Mouse (Mus musculus) cortical plate, adult 2 months (tissue): ENCODE data around the gene Tepsin. TPM values are rescaled to one million over a fixed set of nuclear protein-coding genes. Genes with fewer than 3 reads are reported as not detected.

Experiments
- H3K27ac ChIP-seq: fragments of 200-500 bp; 2 replicates; pipeline ENCODE4 v1.5.1; 2012; ENCODE audit warnings: low read length, control low read depth, inconsistent platforms; ENCODE audit not compliant: insufficient read depth
- H3K4me1 ChIP-seq: fragments of 200-500 bp; 2 replicates; pipeline ENCODE4 v1.6.1; 2011; ENCODE audit warnings: low read length; ENCODE audit not compliant: control insufficient read depth, insufficient read depth
- H3K4me3 ChIP-seq: fragments of 200-500 bp; 2 replicates; pipeline ENCODE4 v1.5.1; 2011; ENCODE audit warnings: mild to moderate bottlenecking, low read length, control low read depth; ENCODE audit not compliant: insufficient read depth
- CTCF ChIP-seq: fragments of 200-500 bp; IDR thresholded peaks from 2 replicates; pipeline ENCODE4 v1.5.1; 2011; ENCODE audit warnings: mild to moderate bottlenecking, control low read depth, low read length; ENCODE audit not compliant: insufficient read depth; ENCODE audit errors: extremely low read depth
- POLR2A ChIP-seq: fragments of 200-500 bp; IDR thresholded peaks from 2 replicates; pipeline ENCODE4 v1.6.1; 2011; ENCODE audit warnings: mild to moderate bottlenecking, low read length, control low read depth; ENCODE audit not compliant: insufficient read depth; ENCODE audit errors: extremely low read depth
- polyA plus RNA-seq: library from polyadenylated mRNA; depleted of rRNA; stranded (reverse); fragments of >200 nt; gene quantifications from 2 replicates; pipeline ENCODE4 v1.2.3, GENCODE M21; 2012; rRNA removed

Tepsin gene
- polyA plus RNA-seq, 1 experiment = 30.8 TPM

DNA sequence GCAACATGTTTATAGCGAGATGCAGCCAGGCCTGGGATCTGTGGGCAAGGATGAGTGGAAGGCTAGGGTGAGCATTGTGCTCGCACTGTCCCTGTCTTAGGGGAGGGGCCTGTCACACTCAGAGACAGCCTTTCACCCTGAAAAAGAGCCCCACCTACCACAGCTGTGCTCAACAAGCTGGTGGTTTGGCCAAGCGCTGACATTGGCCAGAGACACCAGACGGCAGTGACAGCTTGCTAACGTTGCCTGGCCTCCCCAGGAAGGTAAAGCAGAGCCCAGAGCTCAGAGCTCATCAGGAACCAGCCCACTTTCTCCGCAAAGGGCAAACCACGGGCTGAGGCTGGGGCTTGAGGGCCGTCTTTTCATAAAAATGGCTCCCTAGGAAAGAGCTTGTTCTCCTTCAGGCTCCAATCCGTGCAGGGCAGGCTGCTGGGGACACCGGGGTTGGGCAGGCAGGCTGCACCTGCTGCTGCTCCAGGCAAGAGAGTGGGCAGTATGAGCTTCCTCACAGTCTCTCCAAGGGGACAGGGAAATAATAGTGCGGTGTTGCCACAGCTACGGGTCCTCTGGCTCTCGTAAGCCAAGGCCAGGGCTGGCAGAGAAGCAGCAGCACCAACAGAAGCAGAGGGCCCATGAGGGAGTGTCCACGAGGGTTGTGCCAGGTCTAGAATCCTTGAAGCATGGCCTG is 47.3 kb downstream of the Tepsin start:
- no peak overlapping the region for H3K4me3 ChIP-seq
- H3K27ac ChIP-seq = no peak overlapping the region
- H3K4me1 ChIP-seq = no peaks in the 10 kb centered on the region
- TF ChIP-seq CTCF (no peak), POLR2A (0 out of 2 replicates have a peak, but pooled peaks have one; percentile 4)

GRCm38 (mm10) chr11:120049067-120049466 is 49.5 kb downstream of the Tepsin start:
- H3K4me3 ChIP-seq = no peak overlapping the region
- no peak overlapping the region for H3K27ac ChIP-seq
- H3K4me1 ChIP-seq = no peaks in the 10 kb centered on the region; the same call in 1 of the 2 replicates
- TF ChIP-seq CTCF (no peak), POLR2A (no peak)

- H3K4me3 ChIP-seq = peak overlapping the region; percentile 82
- H3K27ac ChIP-seq = peak overlapping the region; percentile 72
- H3K4me1 ChIP-seq = no peaks in the 10 kb centered on the region; the same call in 1 of the 2 replicates
- TF ChIP-seq POLR2A (peak; percentile 48; the same call in 1 of the 2 replicates), CTCF (0 out of 2 replicates have a peak, but pooled peaks have one; percentile 19)
Observed at GRCm38 (mm10) chr11:120048252-120048556, 50.3 kb downstream of the Tepsin start.

DNA sequence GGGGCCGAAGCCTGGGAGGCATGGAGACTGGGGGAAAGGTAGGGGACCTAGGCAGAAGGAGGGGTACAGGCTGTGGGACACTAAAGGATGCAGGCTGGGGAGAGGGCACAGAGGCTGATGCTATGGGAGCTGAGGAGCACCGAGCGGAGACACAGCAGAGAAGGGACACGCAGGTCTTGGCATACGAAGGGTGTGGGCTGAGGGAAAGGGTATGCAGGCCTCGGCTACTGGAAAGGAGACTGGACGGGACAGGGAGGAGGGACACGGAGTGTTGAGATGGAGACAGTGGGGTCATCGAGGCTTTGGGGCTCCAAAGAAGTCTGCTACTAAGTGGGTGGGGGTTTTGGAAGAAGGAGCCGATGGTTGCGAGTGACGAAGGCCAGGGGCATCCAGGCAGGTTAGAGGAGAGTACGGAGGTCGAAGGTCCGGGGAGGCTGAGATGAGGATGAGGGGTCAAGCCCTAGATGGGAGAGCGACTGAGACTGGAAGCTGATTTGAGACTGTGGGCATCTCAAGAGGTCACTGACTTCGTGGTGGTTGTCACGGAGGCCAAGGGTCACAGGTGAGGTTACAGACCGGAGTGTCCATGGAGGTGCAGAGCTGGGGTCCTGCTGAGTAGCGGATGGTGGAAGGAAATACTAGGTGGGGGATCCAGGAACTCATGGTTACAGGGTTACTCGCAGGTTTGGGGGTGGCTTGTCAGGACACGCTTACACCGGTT is 50.8 kb downstream of the Tepsin start:
- Histone ChIP-seq H3K27ac (peak overlapping the region; percentile 72), H3K4me1 (peaks cover 1% of the 10 kb centered on the region), H3K4me3 (peak overlapping the region; percentile 82)
- TF ChIP-seq POLR2A = peak; percentile 41; the same call in 1 of the 2 replicates
- TF ChIP-seq CTCF = no peak

DNA sequence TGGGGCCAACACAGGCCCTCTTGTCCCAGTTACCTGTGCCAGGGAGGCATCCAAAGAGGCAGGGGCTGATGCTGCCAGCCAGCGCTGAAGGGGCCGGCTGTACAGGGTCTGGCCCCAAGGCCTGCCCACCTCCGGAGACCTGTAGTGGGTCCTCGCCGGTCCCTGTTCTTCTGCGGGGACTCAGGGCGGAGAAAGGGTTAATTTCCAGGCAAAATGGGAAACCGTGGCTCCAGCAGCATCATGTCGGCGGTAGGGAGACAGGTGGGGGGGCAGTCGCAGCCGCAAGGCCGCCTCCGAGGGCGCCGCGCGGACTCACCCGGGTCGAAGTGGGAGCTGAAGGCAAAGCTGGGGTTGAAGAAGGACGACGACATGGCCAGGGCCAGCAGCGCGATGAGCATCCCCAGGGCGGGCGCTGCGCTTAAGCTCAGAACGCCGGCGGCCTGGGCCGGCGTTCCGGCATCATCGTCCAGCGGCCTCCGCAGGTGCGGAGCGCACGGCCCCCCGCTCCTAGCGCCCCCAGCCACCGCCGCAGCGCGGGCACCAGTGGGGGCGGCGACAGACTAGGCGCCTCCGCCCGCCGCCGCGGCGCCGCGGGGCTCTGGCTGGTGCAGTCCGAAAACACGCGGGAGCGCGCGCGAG is 51.9 kb downstream of the Tepsin start, which contains the start of gene Aatk:
Gene Aatk (minus strand): TSS at position 615 of the 639 bp plus-strand sequence.
- no peak for TF ChIP-seq POLR2A
- TF ChIP-seq CTCF = no peak
- H3K27ac ChIP-seq = peak within 1 kb of the TSS; percentile 99
- peak within 1 kb of the TSS; percentile 82 for H3K4me3 ChIP-seq
- peaks cover 10% of the 10 kb centered on the region for H3K4me1 ChIP-seq

DNA sequence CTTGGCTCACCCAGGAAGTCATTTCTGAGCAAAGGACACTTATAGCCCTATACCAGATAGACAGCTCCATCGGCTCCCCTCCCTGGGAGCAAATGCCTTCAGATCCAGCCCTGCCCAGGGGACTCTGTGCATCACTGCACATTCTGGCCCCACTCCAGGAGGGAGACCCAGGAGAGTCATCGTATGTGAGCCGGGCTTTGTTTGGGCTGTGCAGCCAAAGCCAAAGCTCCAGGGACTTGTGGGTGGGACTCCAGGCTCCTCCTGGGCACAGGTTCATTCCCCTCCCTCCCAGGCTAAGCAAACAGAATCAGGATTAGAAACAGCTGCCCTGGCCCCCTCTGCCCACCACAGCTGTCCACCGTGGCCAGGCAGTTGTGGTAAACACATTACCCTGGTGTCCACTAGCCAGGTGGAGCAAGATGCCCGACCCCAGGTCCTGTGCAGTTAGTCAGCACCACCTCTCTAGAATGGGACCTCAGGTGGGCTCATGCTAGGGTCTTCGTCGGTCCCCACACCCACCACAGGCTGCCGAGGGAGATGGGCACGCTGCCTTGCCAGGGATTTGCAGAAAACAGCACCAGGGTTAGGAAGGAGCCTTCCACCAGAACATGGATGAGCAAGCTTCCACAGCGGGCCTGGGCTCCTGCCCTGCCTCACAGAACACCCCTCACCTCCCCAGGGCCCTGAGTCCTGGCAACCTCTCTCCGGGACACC is 52.5 kb downstream of the Tepsin start:
- peak overlapping the region; percentile 99 for H3K27ac ChIP-seq
- peaks cover 15% of the 10 kb centered on the region for H3K4me1 ChIP-seq
- H3K4me3 ChIP-seq = peak overlapping the region; percentile 82
- no peak for TF ChIP-seq CTCF
- TF ChIP-seq POLR2A = 0 out of 2 replicates have a peak, but pooled peaks have one; percentile 7

DNA sequence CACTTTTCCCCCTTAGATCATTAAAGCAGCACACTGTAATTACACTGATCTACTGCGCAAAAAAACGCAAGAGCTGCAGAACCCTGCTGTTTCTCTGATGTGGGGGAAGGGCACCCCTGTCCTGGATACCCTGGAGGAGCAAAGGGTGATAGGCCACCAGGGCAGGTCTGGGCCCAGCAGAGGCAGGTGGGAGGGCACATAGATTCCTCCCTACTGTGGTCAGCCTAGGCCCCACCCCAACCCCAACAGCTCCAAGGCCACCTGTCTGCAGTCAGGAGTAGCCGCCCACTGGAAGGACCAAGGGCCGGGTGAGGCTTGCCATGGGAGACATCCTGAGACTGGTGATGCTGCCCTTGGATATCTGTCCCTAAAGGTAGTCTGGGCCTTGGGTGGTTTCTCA is 53.2 kb downstream of the Tepsin start:
- Histone ChIP-seq H3K4me1 (peaks cover 20% of the 10 kb centered on the region), H3K27ac (peak overlapping the region; percentile 99; the same call in 1 of the 2 replicates), H3K4me3 (peak overlapping the region; percentile 82)
- TF ChIP-seq CTCF = no peak
- no peak for TF ChIP-seq POLR2A

GRCm38 (mm10) chr11:120042141-120042838 is 56.2 kb downstream of the Tepsin start:
- Histone ChIP-seq H3K4me3 (no peak overlapping the region), H3K4me1 (peaks cover 31% of the 10 kb centered on the region), H3K27ac (peak overlapping the region; percentile 73)
- TF ChIP-seq CTCF (no peak), POLR2A (no peak)

DNA sequence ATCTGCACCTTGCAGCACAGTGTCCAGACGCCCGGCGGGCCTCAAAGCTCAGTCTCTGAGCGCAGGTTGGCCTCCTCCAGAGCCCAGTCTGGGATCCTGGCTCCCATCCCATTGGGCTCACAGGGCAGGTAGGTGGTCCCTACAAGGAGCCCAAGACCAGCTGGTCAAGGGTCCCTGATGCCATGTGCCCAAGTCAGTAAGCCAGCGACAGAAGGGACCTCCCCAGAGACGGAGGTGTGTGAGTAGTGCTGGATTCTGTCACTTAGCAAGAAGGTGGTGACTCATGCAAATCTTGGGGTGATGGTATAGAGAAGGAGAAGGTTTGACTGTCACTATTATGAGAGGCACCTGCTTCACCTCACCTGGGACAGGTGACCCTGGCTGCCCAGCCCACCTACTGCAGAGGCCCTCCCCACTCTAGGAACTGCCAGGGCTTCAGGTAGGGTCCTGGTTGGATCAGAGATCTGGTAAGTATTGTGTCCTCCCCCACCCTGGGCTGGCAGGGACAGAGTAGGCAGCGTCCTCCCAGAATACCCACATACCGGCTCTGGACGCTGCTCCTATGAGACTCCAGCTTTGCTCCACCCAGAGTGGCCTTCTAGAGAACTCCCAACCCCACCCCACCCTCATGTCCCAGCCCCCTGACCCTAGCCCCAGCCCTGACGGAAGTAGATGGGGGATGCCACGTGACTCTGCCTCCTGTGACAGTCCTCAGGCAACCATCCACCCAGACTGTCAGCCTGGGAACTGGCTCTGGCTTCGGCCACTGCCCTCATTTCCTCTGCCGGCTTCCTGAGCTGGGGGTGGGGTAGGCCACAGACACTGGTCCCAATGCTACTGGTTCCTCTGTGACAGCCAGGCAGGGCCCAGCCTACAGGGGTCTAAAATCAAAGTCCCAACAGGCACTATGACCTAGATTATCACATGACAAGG is 57.1 kb downstream of the Tepsin start:
- Histone ChIP-seq H3K4me3 (0 out of 2 replicates have a peak overlapping the region, but pooled peaks have one; percentile 3), H3K27ac (peak overlapping the region; percentile 73), H3K4me1 (peaks cover 31% of the 10 kb centered on the region)
- no peak for TF ChIP-seq CTCF
- 0 out of 2 replicates have a peak, but pooled peaks have one; percentile 17 for TF ChIP-seq POLR2A

Other genes with a start within 250 kb of the Tepsin start
- 44.2 and 48.1 TPM in 2 replicates for gene Chmp6, start 185.3 kb downstream of the Tepsin start, polyA plus RNA-seq
- 234 and 253 TPM in 2 replicates for gene Baiap2, start 156.0 kb downstream of the Tepsin start, polyA plus RNA-seq
- 208 and 235 TPM in 2 replicates for gene Aatk, start 51.6 kb downstream of the Tepsin start, polyA plus RNA-seq
- 32.1 and 39.6 TPM in 2 replicates for gene Cep131, start 11.9 kb downstream of the Tepsin start, polyA plus RNA-seq
- 52.8 and 54.7 TPM in 2 replicates for gene Ndufaf8, start 197 bp upstream of the Tepsin start, polyA plus RNA-seq
- 57.7 and 60.3 TPM in 2 replicates for gene Slc38a10, start 52.6 kb upstream of the Tepsin start, polyA plus RNA-seq
- gene Bahcc1, start 134.2 kb upstream of the Tepsin start, polyA plus RNA-seq = 10.1 and 10.2 TPM in 2 replicates
- gene Actg1, start 249.8 kb upstream of the Tepsin start, polyA plus RNA-seq = 1,064 and 1,106 TPM in 2 replicates